Mouse (Mus musculus): ENCODE results near the gene Vmn1r2. TPM values are rescaled to one million over a fixed set of nuclear protein-coding genes. Genes with fewer than 3 reads are reported as not detected.
A peak's percentile ranks its signal among the peaks of the same experiment; 100 is the strongest.
"Not testable (repeated sequence)": the region's sequence is repeated elsewhere in the genome, so short reads cannot be mapped to it uniquely, and the experiment has no call there.

Vmn1r2 gene
- total and polyA plus RNA-seq, 3 experiments = 1.6 TPM; not detected in 2

GRCm38 (mm10) chr4:3209643-3210217 is 42.6 kb downstream of the Vmn1r2 start:
- not testable (repeated sequence) for H3K9me3 ChIP-seq (replicated peaks); H3K36me3 ChIP-seq (replicated peaks); DNase-seq (ENCODE audit: low spot score); H3K27me3 ChIP-seq (ENCODE audit: insufficient read depth, low read length); H3K4me3 ChIP-seq (ENCODE audit: low read depth, low read length); H3K4me1 ChIP-seq (ENCODE audit: insufficient read depth, low read depth, low read length)
- ATAC-seq (ENCODE audit: extremely low read depth, insufficient number of reproducible peaks, low FRiP score, poor library complexity, severe bottlenecking) = peak; percentile 97
- peak; percentile 29; the same call in 1 of the 2 replicates for TF ChIP-seq TAL1 (conservative IDR thresholded peaks at IDR 0.05; ENCODE audit: low read depth, low read length)

- not testable (repeated sequence) for H3K9me3 ChIP-seq (replicated peaks); ATAC-seq (ENCODE audit: extremely low read depth, insufficient number of reproducible peaks, low FRiP score, poor library complexity, severe bottlenecking); H3K36me3 ChIP-seq (replicated peaks); H3K4me1 ChIP-seq (ENCODE audit: insufficient read depth, low read depth, low read length); DNase-seq (ENCODE audit: low spot score); H3K27me3 ChIP-seq (ENCODE audit: insufficient read depth, low read length); H3K4me3 ChIP-seq (ENCODE audit: low read depth, low read length)
These were observed 46.2 kb downstream of the Vmn1r2 start for GRCm38 (mm10) chr4:3213349-3213748.

- H3K36me3 ChIP-seq (replicated peaks); H3K27me3 ChIP-seq (ENCODE audit: insufficient read depth, low read length); H3K4me3 ChIP-seq (ENCODE audit: low read depth, low read length); H3K9me3 ChIP-seq (replicated peaks); DNase-seq (ENCODE audit: low spot score); H3K4me1 ChIP-seq (ENCODE audit: insufficient read depth, low read depth, low read length): not testable (repeated sequence)
- 0 out of 2 replicates have a peak, but pooled peaks have one; percentile 30 for ATAC-seq (ENCODE audit: extremely low read depth, insufficient number of reproducible peaks, low FRiP score, poor library complexity, severe bottlenecking)
These were observed 49.3 kb downstream of the Vmn1r2 start for GRCm38 (mm10) chr4:3216382-3216781.

Other genes starting within 250 kb of the Vmn1r2 start
- gene Vmn1r3, start 18.0 kb downstream of the Vmn1r2 start, total RNA-seq (2014; fragmentation: Nextera tagmentation) = not detected in 2 replicates
- gene Vmn1r3, start 18.0 kb downstream of the Vmn1r2 start, total RNA-seq (2017) = not detected in 2 replicates
- gene Vmn1r3, start 18.0 kb downstream of the Vmn1r2 start, polyA plus RNA-seq (2012) = not detected in 2 replicates

All from G1E (cell line).